Mouse (Mus musculus) kidney, adult 18-20 months (tissue): ENCODE data around the gene Pon3.
A peak's percentile ranks its signal among the peaks of the same experiment; 100 is the strongest.
"Not testable (repeated sequence)": the region's sequence is repeated elsewhere in the genome, so short reads cannot be mapped to it uniquely, and the experiment has no call there.

Source experiments
- DNase-seq: peaks from one replicate; pipeline ENCODE4 v3.0.0; 2021

The Pon3 gene

DNA sequence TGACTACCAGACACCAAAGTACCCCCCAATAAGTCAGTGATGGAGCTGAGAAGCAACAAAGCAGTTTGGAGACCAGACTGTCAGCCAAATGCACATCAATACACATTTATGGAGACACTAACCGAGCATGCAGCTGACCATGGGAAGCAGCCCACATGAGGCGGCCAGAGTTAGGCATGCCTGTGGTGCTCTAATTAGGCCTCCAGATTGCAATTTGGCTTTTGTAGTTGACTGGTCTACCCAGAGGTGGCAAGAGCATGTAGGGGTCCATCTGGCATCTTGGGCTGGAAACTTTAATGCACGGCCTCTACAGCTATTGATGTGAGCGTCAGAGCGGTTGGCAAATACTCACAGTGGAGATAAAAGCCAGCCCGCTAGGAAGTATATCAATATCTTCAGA lies 10.2 kb downstream of the Pon3 start:
- DNase-seq, result no peak

DNA sequence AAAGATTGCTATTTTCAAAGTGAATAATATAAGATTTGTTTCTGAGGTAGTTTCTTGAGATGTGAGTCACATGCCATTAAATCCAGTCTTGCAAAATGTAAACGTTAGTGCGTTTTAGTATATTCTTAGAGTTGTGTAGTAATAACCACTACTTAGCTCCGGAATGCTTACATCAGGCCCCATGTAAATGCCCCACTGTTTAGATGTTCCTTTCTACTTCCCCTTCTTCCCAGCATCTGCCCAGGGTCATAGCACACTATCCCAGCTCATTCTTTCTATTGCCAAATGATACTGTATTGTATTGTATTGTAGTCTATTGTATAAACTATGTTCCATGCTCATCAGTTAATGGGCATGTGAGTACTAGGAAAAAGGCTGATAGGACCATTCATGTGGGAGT lies 17.3 kb downstream of the Pon3 start:
- DNase-seq, result no peak

DNA sequence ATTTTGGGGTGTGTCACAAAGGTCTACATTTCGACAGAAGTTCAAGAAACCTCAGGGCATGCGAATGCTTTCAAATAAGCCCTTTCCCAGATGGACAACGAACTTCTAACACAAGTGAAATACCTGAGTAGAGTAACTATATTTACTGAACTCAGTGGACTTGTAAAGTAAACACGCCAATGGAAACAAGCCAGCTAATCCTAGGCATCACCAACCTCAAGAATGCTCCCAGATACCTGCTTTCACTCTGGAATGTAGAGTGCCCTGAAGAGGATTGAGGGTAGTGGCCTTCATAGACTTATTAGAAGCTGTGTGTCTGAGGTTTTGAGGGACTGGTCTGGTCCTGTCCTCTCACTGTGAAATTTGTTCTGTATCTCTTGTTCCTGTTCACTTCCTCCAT lies 18.6 kb downstream of the Pon3 start:
- no peak for DNase-seq

DNA sequence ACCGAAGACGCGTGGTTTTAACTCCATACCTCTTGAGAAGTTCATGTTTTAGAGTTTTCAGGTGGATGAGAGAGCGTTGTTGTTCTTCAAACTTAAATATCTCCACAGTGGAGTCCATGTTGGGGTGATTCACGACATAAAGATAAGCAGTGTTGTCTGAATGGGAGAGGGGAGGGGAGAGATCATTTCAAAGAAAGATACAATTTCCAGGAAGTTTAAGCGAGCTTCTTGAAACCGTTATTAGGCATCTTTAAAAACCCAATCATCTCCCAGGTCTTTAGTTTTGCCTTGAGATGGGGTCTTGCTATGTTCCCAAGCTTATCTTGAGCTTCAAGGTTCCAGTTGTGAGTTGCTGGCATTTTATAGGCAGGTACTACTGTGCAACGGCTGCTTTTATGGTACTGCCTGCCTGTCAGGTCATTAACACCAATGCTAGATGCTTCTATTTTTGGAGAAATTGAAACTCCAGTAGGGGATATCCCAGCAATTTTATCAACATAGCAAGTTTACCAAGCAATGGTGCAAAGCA lies 19.2 kb downstream of the Pon3 start:
- DNase-seq, result no peak

DNA sequence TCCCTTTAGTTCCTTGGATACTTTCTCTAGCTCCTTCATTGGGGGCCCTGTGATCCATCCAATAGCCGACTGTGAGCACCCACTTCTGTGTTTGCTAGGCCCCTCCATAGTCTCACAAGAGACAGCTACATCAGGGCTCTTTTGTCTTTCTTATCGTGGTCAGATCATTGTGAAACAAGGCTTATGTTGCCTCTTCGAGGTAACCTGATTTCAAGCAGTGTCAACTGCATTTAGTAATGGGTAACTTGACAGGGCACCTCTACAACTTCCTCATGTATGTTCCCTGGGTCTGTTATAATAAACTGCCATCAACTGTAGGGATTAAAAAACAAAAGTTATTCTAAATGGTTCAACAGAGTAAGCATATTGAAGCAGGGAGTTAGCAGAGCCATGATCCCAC lies 21.5 kb downstream of the Pon3 start:
- no peak for DNase-seq

DNA sequence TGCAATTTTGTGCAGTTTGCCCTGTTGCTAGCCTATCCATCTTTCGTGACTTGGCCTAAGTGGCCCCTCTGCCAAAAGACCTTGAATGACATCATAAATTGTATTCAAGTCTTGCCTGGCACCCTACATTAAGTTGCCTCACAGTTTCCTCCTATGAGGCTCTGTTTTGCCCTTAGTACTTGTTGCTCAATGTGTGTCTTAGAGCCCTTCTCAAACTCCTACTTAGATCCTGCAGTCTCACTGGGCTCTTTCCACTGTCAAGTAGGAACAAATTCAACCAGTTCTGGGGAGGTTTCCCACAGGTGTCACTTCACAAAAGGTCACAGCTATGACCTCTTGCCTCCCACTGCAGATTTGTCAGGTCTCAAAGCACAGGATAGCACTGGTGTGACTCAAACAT lies 22.3 kb downstream of the Pon3 start:
- no peak for DNase-seq

DNA sequence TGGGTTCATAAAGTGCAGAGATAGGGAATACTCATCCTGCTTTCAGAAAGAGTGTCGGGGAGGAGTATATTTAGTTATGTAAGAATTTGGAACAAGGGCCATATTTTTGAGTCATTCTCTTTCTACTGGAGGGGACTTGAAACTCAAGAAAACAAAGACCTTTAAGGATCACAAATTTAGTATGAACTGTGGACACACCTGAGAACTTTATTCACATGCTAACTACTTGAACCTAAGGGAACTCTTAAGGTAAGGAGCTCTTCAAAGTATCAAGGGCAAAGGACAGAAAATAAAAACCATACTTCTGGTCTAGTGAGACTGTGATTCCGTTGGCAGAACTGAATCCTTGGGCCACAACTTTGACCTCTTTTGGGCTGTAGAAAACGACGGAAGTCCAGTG lies 24.1 kb downstream of the Pon3 start:
- DNase-seq, result no peak

DNA sequence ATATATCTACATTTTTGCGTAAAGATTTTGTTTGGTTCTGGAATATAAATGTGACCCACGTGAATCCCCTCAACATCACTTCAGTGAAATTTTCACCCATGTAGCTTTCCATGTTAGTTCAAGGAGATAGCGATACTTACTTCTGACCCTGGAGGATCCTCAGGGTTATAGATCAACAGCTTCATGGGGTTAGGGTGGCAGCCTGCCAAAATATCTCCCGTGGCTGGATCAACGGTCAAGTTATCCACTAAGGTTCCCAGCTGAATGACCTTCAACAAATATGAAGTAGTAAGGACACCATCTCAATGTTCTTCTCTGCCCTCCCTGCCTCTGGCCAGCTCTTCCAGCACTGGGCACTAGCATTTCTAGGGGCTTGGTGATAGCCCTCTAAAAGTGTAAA lies 25.8 kb downstream of the Pon3 start:
- peak; percentile 13 for DNase-seq

DNA sequence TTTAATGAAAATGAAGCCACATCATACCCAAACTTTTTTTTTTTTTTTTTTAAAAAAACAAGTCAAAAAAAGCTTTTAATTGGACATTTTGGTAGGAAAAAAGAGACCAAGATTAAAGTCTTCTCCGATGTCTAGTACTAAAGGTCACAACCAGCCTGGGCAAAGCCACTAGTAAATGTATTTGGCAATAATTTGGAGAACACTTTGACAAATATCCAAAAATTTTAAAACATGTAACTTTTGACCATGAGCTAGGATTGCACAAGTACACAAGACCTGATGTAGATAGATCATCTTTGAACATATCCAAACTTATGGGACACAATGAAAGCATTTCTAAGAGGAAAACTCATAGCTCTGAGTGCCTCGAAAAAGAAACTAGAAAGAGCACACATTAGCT lies 32.5 kb downstream of the Pon3 start:
- DNase-seq, result not testable (repeated sequence)

DNA sequence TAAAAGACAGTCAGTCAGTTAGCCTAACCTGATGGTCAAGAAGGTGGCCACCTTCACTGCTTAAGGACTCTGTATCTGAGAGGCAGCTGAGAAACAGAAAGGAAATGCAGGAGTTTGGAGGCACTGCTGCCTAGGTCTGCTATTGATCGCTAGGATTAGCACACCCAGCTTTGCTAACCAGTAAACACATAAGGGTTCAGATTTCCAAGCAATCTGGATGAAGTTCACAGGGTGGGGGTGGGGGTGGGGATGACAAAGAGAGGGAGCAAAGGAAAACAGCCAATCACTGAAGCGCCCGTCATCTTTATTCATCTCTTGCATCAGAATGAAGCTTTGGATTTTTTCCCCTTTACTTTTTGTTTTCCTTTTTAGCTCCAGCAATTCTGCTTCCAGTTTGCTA lies 34.0 kb downstream of the Pon3 start:
- DNase-seq, result no peak

DNA sequence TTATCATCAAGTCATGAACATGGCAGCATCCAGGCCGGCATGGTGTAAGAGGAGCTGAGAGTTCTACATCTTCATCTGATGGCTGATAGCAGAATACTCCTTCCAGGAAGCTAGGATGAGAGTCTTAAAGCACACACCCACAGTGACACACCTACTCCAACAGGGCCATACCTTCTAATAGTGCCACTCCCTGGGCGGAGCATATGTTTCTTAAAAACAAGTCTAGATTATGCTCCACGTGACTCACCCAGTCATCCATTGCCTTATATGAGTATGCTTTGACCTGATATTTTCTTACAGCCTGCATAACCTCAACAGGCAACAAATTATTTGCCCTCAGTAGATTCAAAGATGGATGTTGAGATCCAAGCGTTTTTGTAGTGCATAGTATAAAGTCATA lies 37.9 kb downstream of the Pon3 start:
- DNase-seq, result no peak

DNA sequence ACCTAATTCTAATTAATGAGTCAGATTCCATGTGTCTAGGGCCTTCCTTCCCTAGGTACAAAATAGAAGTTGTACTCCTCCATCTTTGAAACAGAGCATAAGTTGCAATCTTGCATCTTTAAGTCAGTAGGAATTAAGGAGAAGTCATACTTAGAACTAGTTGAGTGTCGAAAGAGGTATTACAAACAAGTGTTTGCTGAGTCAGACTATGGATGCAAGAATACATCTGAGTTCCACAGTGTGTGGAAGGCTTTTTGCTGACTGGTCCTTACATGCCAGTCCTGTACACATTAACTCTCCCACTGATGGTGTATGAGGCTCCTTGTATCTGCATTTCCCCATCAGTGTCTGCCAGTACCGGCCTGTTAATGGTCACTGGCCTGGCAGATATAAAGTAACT lies 48.3 kb downstream of the Pon3 start:
- no peak for DNase-seq

DNA sequence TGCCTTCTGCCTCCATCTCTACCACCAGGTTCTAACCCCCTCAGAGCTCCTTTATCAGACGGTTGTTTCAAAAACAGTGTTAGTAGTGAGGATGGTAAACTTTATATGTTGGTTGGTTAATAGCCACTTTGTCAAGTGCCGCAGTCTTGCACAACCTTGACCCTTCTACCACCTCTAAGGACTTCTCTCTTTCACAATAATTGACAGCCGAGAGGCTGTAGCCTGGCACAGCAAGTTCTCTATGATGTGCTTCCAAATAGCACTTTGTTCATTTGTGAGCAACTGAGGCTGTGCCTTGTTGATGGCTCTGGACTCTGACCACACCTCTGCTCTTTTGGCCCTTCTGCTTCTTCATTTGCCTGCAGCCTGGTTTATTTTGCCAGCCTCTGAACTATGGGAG lies 56.2 kb downstream of the Pon3 start:
- DNase-seq, result no peak

DNA sequence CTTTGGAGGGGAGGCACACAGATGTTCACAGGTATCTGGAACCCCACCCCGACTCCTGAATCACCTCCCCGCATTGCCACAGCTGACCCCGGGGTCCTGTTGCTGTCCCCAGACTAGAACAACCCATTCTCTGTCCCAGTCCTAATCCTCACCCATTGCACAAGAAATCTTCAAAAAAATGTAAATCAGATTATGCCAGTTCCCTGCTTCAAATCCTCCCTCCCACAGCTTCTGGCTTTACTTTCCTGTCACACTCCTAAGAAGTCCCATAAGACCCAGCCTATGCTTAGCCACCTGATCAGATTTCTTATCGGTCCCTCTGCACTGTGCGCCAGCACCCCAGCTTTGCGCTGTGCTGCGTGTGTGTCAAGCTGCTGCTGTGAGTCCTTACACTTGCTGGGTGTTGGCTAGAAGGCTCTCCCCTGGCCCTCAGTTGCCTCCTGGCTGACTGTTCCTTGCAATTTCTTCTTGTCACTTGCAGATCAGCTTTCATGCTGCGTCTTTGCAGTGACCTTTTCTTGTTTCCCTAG lies 56.6 kb downstream of the Pon3 start:
- no peak for DNase-seq

DNA sequence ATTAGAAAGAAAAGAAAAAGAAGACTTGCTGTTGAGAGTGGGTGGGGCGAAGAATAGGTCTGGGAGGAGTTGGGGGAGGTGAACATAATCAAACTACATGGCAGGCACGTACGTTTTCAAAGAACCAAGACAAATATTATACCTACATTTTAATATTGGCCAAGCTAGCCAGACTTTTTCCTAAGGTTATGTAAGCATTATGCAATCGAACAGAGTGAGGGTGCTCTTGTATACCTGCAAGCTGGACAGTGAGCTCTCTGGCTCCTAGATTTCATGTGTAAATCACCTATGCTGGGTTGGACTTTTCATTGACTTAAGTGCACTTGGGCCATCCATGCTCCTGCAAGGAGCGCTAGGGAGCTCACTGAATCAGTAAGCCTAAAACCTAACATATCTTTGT lies 57.5 kb downstream of the Pon3 start:
- no peak for DNase-seq

DNA sequence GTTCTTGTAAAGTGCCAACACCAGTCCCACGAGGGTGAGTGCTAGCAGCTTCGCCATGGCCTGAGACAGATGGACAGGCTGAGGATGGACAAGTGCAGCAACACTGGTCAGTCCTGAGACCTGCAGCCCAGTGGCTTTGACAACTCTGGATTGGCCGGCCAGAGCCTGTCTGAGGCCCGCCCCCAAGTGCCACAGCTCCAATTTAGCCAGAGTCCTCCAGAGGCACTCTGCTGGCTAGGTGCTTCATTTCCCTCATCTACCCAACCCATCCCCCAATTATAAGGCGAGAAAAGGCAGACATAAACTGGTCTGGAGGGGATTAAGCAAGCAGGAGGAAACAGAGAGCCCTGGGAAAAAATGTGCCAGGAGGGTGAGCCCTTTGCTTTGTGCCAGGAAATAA lies 62.4 kb downstream of the Pon3 start, which contains the start of gene Pon1:
Gene Pon1, minus strand, starts transcription at position 254 of the 400 bp plus-strand sequence.
- no peak for DNase-seq

DNA sequence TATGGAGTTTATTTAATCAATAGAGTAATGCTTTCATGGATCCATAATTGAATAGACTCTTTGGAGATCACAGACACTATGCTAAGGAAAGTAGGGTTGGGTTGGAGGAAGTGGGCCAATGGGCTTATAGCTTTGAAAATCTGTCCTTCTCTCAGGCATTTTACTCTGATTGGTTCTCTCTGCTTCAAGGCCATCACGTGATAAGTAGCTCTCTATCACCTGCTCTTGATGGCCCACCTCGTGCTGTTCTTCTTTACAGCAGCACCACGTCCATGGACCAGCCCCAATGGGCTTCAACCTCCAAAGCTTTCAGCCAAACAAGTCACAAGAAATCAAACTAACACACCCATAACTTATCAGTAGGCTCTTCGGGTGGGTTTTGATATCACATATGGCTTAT lies 65.3 kb downstream of the Pon3 start:
- no peak for DNase-seq

DNA sequence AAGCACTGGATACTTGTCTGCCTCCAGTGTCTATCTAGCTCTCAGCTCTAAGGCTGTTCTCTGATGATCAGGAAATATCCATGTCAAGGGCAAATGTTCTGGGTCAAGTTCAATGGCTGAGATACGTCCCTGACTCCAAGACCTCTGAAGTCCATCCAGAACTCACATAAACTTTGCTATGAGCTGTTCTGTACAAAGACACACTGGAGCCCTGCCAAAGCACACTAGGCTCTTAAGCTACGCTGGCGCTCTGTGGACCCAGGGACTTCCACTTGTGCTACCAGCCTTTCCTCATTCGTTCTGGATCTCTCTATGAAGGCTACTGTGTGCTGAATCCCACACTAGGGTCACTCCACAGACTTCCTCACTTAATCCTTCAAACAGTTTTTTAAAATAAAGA lies 66.6 kb downstream of the Pon3 start:
- DNase-seq, result no peak

DNA sequence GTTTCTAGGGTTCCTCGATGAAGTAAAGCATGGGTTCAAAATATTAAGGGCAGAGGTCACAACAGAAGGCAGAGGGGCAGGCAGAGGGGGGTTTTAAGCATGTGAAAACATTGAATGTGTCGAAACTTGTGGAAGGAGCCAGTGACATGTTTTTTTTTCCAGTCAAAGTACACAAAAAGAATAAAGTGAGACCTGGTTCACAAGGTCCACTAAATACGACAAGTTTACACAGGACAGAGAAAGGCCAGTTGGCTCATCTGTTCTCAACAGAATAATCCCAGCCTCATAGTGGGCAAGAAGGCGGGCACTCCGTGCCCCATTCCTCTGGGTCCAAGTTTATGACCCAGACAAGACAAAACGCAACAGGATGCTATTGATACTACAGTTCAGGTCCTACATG lies 67.1 kb downstream of the Pon3 start:
- no peak for DNase-seq

DNA sequence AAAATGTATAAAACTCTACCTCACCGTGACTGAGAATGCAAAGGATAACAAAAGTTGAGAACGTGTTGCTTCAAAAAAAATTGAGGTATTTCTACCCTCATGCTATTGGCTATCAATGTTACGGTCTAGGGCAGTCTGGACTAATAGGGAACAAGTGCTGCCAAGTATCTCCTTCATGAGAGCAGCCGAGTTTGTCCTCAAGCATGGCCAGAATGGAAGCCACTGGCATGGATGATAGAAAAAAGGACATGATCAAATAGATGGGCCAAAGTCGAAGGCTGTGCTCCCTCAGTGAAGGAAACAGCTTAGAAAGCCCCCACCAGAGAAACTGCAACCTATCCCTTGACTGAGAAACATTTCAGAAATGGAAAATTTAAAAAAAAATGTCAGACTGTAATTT lies 68.0 kb downstream of the Pon3 start:
- DNase-seq, result no peak

DNA sequence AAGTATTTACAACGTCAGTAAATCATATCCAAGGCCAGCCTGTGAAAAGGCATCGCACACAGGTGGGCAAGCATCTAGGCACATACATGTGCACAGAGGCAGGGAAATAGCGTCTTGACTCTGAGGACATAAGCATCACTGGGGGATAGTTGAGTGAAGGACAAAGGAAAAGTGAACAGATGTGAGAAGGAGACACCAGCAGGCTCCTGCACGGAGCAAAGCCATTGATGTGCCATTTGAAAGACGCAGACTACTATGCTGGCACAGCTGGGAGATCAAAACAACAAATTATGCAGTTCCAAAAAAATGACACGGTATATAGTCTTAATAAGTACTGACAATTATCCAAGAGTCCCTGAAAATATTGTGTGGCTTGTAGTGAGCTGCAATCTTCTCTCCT lies 68.5 kb downstream of the Pon3 start:
- DNase-seq, result no peak

DNA sequence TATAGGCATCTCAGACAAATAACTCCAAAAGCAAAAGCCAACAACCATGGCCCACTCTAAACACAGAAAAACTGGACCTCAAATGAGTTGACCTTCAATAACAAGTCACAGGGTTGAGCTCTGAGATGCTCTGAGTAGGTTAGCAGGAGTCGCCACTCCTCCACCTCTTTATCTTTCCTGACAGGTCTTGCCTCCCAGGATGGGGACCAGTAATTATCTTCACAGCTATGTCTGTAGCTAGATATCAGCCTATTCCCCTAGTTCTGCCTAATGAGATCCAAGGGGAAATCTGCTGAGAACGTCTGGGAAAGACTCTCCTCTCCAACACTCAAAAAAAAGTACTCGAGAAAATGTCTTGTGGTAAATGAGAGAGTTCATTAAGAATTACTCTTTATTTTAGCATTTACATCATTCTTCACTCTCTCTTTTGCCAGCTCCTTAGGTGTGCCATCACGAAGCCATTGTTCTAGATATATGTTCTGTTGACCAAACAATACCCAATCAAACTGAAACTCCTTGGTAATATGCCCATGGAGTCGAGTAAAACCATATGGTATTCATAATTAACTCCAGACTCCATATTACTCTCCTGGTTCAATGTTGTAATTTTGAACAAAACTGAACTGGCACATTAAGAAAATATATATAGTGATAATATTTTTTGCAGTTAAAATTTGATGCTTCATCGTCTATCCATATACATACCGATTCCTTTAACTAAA lies 69.7 kb downstream of the Pon3 start:
- DNase-seq, result no peak

DNA sequence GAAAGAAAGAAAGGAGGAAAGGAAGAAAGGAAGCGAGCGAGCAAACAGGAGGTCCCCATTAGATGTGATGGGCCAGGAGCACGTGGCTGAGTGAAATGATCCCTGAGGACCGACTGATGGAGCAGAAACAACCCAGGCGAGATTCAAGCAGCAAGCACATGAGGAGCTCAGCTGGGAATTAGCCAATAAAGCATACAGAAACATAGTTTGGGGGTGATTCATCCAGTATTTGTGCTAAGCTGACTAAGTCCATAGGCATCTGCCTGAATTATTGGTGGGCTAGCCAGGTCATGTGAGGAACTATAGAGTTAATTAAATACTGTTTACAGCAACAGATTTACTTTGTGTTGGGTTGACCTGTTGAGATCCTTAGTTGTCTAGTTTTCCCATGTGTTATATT lies 75.4 kb downstream of the Pon3 start:
- no peak for DNase-seq

DNA sequence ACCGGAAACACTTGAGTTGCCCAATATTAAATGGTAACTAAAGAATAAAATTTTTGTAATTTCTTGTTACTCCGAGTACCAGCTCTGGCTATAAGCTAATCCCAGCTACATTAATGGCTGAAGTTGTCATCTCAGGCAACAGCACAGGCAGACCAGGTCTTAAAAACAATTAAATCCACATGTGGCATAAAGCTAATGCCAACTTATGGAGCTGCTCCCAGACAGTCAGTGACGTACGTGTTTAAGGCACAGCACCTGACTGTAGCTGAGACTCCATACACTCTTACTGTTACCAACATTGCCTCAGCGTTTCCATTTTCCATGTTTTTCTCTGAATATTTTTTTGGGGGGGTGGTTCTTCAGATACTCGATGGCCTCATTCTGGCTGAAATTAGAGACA lies 76.9 kb downstream of the Pon3 start:
- DNase-seq, result no peak
